Mouse (Mus musculus) heart, postnatal 0 days (tissue): Measurements from ENCODE around the gene Map7.

Experiments
- CTCF ChIP-seq: IDR thresholded peaks from 2 replicates; pipeline ENCODE4 v1.5.1; 2016; ENCODE audit warnings: antibody characterized with exemption, control low read depth, low read depth
- EP300 ChIP-seq: IDR thresholded peaks from 2 replicates; pipeline ENCODE4 v1.6.1; 2016; ENCODE audit warnings: antibody characterized with exemption, low read depth

GRCm38 (mm10) chr10:20214418-20214817 is 66.1 kb downstream of the Map7 start:
- no peak for TF ChIP-seq EP300
- no peak for TF ChIP-seq CTCF
